Comparison of ENCODE assay signal across 18 mouse cellular contexts in the genomic region with DNA sequence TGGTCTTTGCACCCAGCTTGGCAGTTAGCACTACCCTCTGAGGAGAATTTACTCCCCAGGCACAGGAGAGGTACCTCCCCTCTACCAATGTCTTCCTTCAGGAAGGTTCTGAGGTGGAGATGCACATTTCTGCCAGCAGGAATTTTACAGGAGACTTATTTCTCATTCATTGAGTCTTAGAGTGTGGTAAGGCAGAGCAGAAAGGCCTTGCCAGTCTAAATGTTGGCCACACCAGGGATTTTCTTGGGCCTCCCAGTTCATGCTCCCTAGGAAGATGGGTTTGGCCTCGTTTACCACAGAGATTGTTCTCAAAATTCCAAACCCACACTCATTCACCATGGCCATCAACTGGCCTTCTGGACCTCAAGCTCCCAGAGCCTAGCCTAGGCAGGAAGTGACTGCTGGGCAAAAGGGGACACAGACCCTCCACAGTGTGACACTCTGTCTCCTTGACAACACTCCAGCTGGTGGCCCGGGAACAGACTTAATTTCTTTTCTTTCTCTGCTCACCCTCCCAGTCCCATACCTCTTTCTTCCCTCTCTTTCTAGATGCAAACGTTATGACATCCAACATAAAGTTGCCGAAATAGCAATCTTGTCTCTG. TPM values are rescaled to one million over a fixed set of nuclear protein-coding genes. Genes with fewer than 3 reads are reported as not detected.
DNase-seq lines count a peak whose midpoint lies in the region; ATAC-seq lines count a peak whose summit lies in the region.
"Had no signal": no experiment of that assay in that cellular context is flagged by ENCODE, and none has a peak within 500 bp of the region (broad histone marks: within the 10 kb centered on the region; RNA-seq: fewer than 3 reads in every experiment).

No protein-coding gene starts in this region.

- no peaks in the 10 kb centered on the region for H3K9me3 ChIP-seq in embryonic facial prominence, embryonic 11.5 days (replicated peaks; ENCODE audit: control insufficient read depth, low read length)
- H3K9me3 ChIP-seq in hindbrain, embryonic 15.5 days, result no peaks in the 10 kb centered on the region
- H3K9me3 ChIP-seq in midbrain, embryonic 16.5 days (replicated peaks; ENCODE audit: control insufficient read depth, low read length, poor library complexity, severe bottlenecking), result no peaks in the 10 kb centered on the region
- H3K9me3 ChIP-seq: embryonic facial prominence, embryonic 12.5 days; heart, embryonic 15.5 days; intestine, embryonic 15.5 days; liver, embryonic 13.5 days had no signal

- no peak overlapping the region for H3K27ac ChIP-seq in embryonic facial prominence, embryonic 11.5 days (replicated peaks; ENCODE audit: low read depth, low read length)
- no peak overlapping the region for H3K27ac ChIP-seq in hindbrain, embryonic 15.5 days (replicated peaks)
- no peak overlapping the region for H3K27ac ChIP-seq in midbrain, embryonic 16.5 days (ENCODE audit: low read length)
- H3K27ac ChIP-seq: embryonic facial prominence, embryonic 12.5 days; heart, embryonic 15.5 days; intestine, embryonic 15.5 days; liver, embryonic 13.5 days had no signal

- DNase-seq in cerebellum, postnatal 10 days, result peak; percentile 54 to 65
- DNase-seq in cerebellum, postnatal 4 days (ENCODE audit: low spot score in 2 of 2), result no peak
- DNase-seq in embryonic facial prominence, embryonic 11.5 days (ENCODE audit: low spot score), result peak; percentile 26
- no peak for DNase-seq in adrenal gland, adult 2 months
- no peak for DNase-seq in layer of hippocampus, adult 9-10 months (ENCODE audit: low spot score)
- DNase-seq in urinary bladder, postnatal 10 days (ENCODE audit: low spot score), result no peak
- DNase-seq: adrenal gland, postnatal 25 days; kidney, postnatal 36 days; liver, embryonic 13.5 days; lung, postnatal 36 days; thymus, adult 18-20 months had no signal

- peaks cover 7% of the 10 kb centered on the region for H3K4me1 ChIP-seq in embryonic facial prominence, embryonic 11.5 days (ENCODE audit: control insufficient read depth, insufficient read depth, low read length)
- H3K4me1 ChIP-seq in hindbrain, embryonic 15.5 days (replicated peaks), result peaks cover 37% of the 10 kb centered on the region
- H3K4me1 ChIP-seq in midbrain, embryonic 16.5 days (ENCODE audit: control insufficient read depth, insufficient read depth, low read length), result peaks cover 9% of the 10 kb centered on the region
- H3K4me1 ChIP-seq: heart, embryonic 15.5 days; intestine, embryonic 15.5 days; liver, embryonic 13.5 days had no signal

- 21% methylated on average over 4 of the region's 4 CpGs for WGBS in embryonic facial prominence, embryonic 11.5 days
- WGBS in hindbrain, embryonic 15.5 days, result 17% methylated on average over 4 of the region's 4 CpGs
- WGBS in midbrain, embryonic 16.5 days, result 17% methylated on average over 4 of the region's 4 CpGs

- no peak overlapping the region for H3K9ac ChIP-seq in embryonic facial prominence, embryonic 11.5 days (replicated peaks; ENCODE audit: low read length)
- H3K9ac ChIP-seq in hindbrain, embryonic 15.5 days, result no peak overlapping the region
- no peak overlapping the region for H3K9ac ChIP-seq in midbrain, embryonic 16.5 days (ENCODE audit: low read depth, low read length)
- H3K9ac ChIP-seq: embryonic facial prominence, embryonic 12.5 days; heart, embryonic 15.5 days; intestine, embryonic 15.5 days; liver, embryonic 13.5 days had no signal

- H3K4me2 ChIP-seq in embryonic facial prominence, embryonic 11.5 days (ENCODE audit: low read depth, low read length), result no peak overlapping the region
- no peak overlapping the region for H3K4me2 ChIP-seq in hindbrain, embryonic 15.5 days
- no peak overlapping the region for H3K4me2 ChIP-seq in midbrain, embryonic 16.5 days (ENCODE audit: low read length)
- H3K4me2 ChIP-seq: embryonic facial prominence, embryonic 12.5 days; heart, embryonic 15.5 days; intestine, embryonic 15.5 days; liver, embryonic 13.5 days had no signal

- ATAC-seq in embryonic facial prominence, embryonic 11.5 days (replicated peaks; ENCODE audit: insufficient number of reproducible peaks, low FRiP score, low TSS enrichment, low read depth), result peak; percentile 60; the same call in 1 of the 2 replicates
- ATAC-seq in hindbrain, embryonic 15.5 days (ENCODE audit: low FRiP score, low read depth), result 0 out of 2 replicates have a peak, but pooled peaks have one; percentile 42
- peak; percentile 44; the same call in 1 of the 2 replicates for ATAC-seq in midbrain, embryonic 16.5 days
- ATAC-seq: intestine, embryonic 15.5 days had no signal

- H3K36me3 ChIP-seq in embryonic facial prominence, embryonic 11.5 days (replicated peaks; ENCODE audit: control insufficient read depth, insufficient read depth, low read depth, low read length), result no peaks in the 10 kb centered on the region
- no peaks in the 10 kb centered on the region for H3K36me3 ChIP-seq in hindbrain, embryonic 15.5 days
- no peaks in the 10 kb centered on the region for H3K36me3 ChIP-seq in midbrain, embryonic 16.5 days (ENCODE audit: control insufficient read depth, insufficient read depth, low read length)
- H3K36me3 ChIP-seq: embryonic facial prominence, embryonic 12.5 days; heart, embryonic 15.5 days; intestine, embryonic 15.5 days; liver, embryonic 13.5 days had no signal

- no peaks in the 10 kb centered on the region; the same call in none of the 2 replicates for H3K27me3 ChIP-seq in embryonic facial prominence, embryonic 11.5 days (ENCODE audit: control insufficient read depth, insufficient read depth, low read length)
- peaks cover 53% of the 10 kb centered on the region for H3K27me3 ChIP-seq in hindbrain, embryonic 15.5 days
- peaks cover 57% of the 10 kb centered on the region for H3K27me3 ChIP-seq in midbrain, embryonic 16.5 days (ENCODE audit: control insufficient read depth, insufficient read depth, low read depth, low read length)
- H3K27me3 ChIP-seq: intestine, embryonic 15.5 days; liver, embryonic 13.5 days had no signal

- H3K4me3 ChIP-seq in embryonic facial prominence, embryonic 11.5 days (ENCODE audit: low read depth, low read length), result no peak overlapping the region
- no peak overlapping the region for H3K4me3 ChIP-seq in hindbrain, embryonic 15.5 days
- H3K4me3 ChIP-seq in midbrain, embryonic 16.5 days (ENCODE audit: low read depth, low read length), result no peak overlapping the region
- H3K4me3 ChIP-seq: embryonic facial prominence, embryonic 12.5 days; heart, embryonic 15.5 days; intestine, embryonic 15.5 days; liver, embryonic 13.5 days; myocyte had no signal

RNA-seq across cellular contexts. Expression of a gene that starts 40.3 kb away (rescaled TPM):
- polyA plus RNA-seq in embryonic facial prominence, embryonic 11.5 days (2014; fragmentation: Nextera tagmentation; extraction: Ambion mirVana), result 3.9 and 4.7 TPM in 2 replicates
- 1.2 TPM in 1 of 2 replicates, not detected in the other for polyA plus RNA-seq in hindbrain, embryonic 15.5 days (2015; fragmentation: Nextera tagmentation; extraction: Ambion mirVana)
- polyA plus RNA-seq in midbrain, embryonic 16.5 days (2015; fragmentation: Nextera tagmentation; extraction: Ambion mirVana), result 2.4 and 2.8 TPM in 2 replicates
- total RNA-seq in adrenal gland, adult 2 months (2021), result not detected
- not detected in 2 replicates for polyA plus RNA-seq in adrenal gland, adult 2 months (2012; rRNA removed)
- total RNA-seq: adrenal gland, postnatal 25 days had no signal
- polyA plus RNA-seq: gonadal fat pad, adult 2 months; intestine, embryonic 15.5 days; liver, embryonic 13.5 days; myocyte had no signal

Comparison
In these comparisons a context has a peak if more than half of its experiments do, and no peak if none do; other contexts are left out.
1. DNase-seq: peak in cerebellum, postnatal 10 days (2 of 2) and embryonic facial prominence, embryonic 11.5 days (single experiment); none in cerebellum, postnatal 4 days (0 of 2), adrenal gland, adult 2 months (single experiment), layer of hippocampus, adult 9-10 months (single experiment) and urinary bladder, postnatal 10 days (single experiment).
2. Peak in every context shown above with its lines, with median percentiles within 50 percentile points of each other: ATAC-seq.